Mouse (Mus musculus) retina, adult 2 months (tissue): Measurements from ENCODE around the gene Cyb5d1.

Source experiments
- DNase-seq: peaks from one replicate; pipeline ENCODE4 v3.0.0-alpha.2; 2012; ENCODE audit warnings: low read depth, low spot score

Cyb5d1 gene

DNA sequence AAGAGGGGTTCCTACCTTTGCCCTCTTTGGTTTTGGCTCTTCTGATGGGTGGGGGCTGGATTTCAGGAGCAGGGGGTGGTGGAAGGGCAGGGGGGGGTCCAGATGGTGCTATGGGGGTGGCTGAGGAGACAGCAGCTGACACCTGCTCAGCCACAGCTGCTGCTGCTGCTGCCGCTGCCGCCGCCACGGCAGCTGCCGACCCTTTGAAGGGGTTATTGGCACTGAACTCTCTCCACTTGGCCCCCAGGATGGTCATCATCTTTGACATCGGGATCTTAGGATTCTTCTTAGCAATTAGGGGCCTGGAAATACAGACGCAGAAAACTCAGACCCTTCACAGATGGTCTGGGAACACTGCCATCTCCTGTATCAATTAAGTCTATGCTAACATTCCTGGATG is 33.4 kb downstream of the Cyb5d1 start:
- DNase-seq, result no peak

DNA sequence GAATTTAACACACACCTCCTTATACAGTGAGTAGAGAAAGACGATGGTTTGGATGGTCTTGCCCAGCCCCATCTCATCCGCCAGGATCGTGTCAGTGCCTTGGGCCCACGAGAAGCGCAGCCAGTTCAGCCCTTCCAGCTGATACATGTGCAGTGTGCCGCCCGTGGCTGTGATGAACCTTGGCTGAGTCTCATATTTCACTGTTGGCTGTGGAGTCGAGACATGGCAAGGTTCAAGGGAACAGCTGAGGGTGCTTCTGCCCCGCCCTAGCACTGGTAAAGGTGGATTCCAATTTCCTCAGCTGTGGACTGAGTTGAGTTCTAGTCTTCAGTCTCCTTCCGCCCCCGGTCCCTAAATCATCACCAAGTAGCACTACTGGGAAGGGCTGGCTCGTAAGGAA is 37.7 kb downstream of the Cyb5d1 start:
- no peak for DNase-seq

DNA sequence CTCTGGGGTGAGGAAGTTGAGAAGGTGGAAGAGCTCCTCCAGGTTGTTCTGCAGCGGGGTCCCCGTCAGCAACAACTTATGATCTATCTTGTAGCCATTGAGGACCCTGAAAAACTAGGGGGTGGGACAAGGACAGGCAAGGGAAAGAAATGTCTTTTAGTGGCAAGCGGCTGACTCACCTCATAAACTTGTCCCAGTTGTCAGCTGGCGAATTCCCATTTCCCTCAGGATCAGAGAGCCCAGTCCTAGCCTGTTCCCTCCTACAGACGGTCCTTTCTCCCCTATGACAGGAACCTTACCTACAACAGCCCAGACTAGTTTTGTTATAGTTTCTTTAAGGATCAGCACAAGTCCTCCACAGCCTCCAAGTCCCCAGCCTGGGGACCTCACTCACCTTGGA is 38.9 kb downstream of the Cyb5d1 start:
- DNase-seq, result no peak

DNA sequence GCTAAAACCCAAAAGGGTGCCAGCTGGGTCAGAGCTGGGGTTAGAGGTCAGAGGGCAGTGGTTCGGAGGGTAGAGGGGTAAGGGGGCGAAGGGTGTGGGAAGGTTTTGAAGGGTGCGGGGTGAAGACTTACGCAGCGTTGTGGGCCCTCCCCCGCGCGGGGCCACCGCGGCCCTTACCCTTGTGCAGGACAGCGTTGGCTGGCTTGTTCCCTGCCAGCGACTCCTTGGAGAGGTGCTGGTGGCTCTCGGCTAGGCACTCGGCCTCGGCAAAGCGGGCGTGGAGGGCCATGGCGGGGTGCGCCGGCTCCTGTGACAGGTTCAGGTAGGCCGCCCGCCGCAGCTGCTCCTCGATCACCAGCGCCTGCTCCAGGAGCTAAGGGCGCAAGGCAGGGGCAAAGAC is 49.0 kb downstream of the Cyb5d1 start:
- no peak for DNase-seq
